Mouse (Mus musculus): ENCODE results near the gene Prickle2. TPM values are rescaled to one million over a fixed set of nuclear protein-coding genes. Genes with fewer than 3 reads are reported as not detected.

Prickle2 gene
- polyA plus RNA-seq, 1 experiment from 2014 or later, result 2.6 TPM

- Histone ChIP-seq H3K27me3 (ENCODE audit: poor library complexity, severe bottlenecking) (no peaks in the 10 kb centered on the region), H3K27ac (no peak overlapping the region), H3K36me3 (replicated peaks) (no peaks in the 10 kb centered on the region), H3K9me3 (no peaks in the 10 kb centered on the region), H3K4me3 (no peak overlapping the region), H3K4me1 (peaks cover 7% of the 10 kb centered on the region; the same call in 1 of the 2 replicates)
- 88% methylated on average over 3 of the region's 3 CpGs for WGBS
- DNase-seq (ENCODE audit: extremely low spot score, low spot score), result no peak
These were observed 91.2 kb downstream of the Prickle2 start for GRCm38 (mm10) chr6:92614771-92615170.

DNA sequence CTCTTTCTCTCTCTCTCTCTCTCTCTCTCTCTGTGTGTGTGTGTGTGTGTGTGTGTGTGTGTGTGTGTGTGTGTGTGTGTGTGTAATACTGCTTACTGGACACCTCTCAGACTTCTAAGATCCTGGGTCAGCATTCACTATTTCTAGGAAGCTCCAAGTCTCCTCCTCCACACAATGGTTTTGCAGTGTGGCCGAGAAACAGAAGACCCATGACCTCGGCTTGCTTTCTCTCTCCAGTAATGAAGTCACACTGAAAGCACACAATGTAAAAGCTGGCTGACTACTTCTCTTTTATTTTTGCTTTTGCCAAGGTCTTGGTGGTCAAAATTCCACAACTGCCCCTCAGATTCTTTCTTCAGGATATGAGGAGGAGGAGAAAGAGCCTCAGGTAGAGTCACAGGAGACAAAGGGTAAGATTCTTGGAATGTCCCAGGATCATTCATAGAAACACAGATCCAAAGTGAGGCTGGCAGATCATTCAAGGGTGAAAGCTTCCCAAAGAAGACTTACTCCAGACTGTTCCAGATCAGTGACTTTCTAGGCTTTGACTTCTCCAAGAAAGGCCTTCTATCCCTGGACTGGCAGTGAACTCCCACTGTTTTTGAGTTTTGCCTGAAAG lies 93.7 kb downstream of the Prickle2 start:
- Histone ChIP-seq H3K36me3 (replicated peaks) (no peaks in the 10 kb centered on the region), H3K4me1 (peaks cover 15% of the 10 kb centered on the region), H3K27ac (no peak overlapping the region), H3K9me3 (no peaks in the 10 kb centered on the region), H3K27me3 (ENCODE audit: poor library complexity, severe bottlenecking) (no peaks in the 10 kb centered on the region), H3K4me3 (no peak overlapping the region)
- whole genome bisulfite sequencing, result 45% methylated on average over 2 of the region's 2 CpGs
- no peak for DNase-seq (ENCODE audit: extremely low spot score, low spot score)

- Histone ChIP-seq H3K4me1 (peaks cover 15% of the 10 kb centered on the region), H3K4me3 (no peak overlapping the region), H3K9me3 (no peaks in the 10 kb centered on the region), H3K36me3 (replicated peaks) (no peaks in the 10 kb centered on the region), H3K27me3 (ENCODE audit: poor library complexity, severe bottlenecking) (no peaks in the 10 kb centered on the region), H3K27ac (no peak overlapping the region)
- no peak for DNase-seq (ENCODE audit: extremely low spot score, low spot score)
- 71% methylated on average over 9 of the region's 9 CpGs for WGBS
These were observed 96.2 kb downstream of the Prickle2 start for GRCm38 (mm10) chr6:92609682-92610235.

DNA sequence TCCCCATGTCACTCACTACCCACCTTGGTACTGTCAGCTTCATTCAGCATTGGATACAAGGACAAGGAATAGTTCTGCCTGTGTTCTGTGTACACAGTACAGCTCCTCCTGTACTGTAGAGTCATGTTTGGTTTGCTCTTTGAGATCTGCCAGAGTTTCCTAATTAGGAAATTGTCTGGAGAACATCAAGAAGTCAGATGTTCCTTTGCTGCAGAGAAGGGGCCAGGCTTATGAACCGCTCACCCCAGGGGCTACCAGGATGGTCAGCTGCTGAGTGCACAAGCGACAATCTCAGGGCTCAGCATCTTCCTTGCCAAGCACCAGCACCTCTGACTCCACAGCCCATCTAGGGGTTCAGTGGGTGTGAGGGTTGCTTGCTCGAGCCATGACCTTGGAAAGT lies 96.9 kb downstream of the Prickle2 start:
- no peak overlapping the region for H3K4me3 ChIP-seq
- H3K9me3 ChIP-seq, result no peaks in the 10 kb centered on the region
- DNase-seq (ENCODE audit: extremely low spot score, low spot score), result no peak
- peaks cover 15% of the 10 kb centered on the region for H3K4me1 ChIP-seq
- no peaks in the 10 kb centered on the region for H3K36me3 ChIP-seq (replicated peaks)
- WGBS, result 81% methylated on average over 3 of the region's 3 CpGs
- no peaks in the 10 kb centered on the region for H3K27me3 ChIP-seq (ENCODE audit: poor library complexity, severe bottlenecking)
- no peak overlapping the region for H3K27ac ChIP-seq

- WGBS, result 72% methylated on average over 2 of the region's 2 CpGs
These were observed 100.8 kb downstream of the Prickle2 start for GRCm38 (mm10) chr6:92605156-92605555.

GRCm38 (mm10) chr6:92596340-92596739 lies 109.6 kb downstream of the Prickle2 start:
- no peak for DNase-seq (ENCODE audit: extremely low spot score, low spot score)
- WGBS, result 84% methylated on average over 3 of the region's 3 CpGs
- no peak overlapping the region for H3K27ac ChIP-seq
- no peaks in the 10 kb centered on the region for H3K36me3 ChIP-seq (replicated peaks)
- no peak overlapping the region for H3K4me3 ChIP-seq
- H3K4me1 ChIP-seq, result no peaks in the 10 kb centered on the region
- H3K27me3 ChIP-seq (ENCODE audit: poor library complexity, severe bottlenecking), result no peaks in the 10 kb centered on the region
- H3K9me3 ChIP-seq, result no peaks in the 10 kb centered on the region; the same call in 1 of the 2 replicates

More at GRCm38 (mm10) chr6:92605156-92605555, 100.8 kb downstream of the Prickle2 start:
- Histone ChIP-seq H3K27ac (no peak overlapping the region), H3K27me3 (ENCODE audit: poor library complexity, severe bottlenecking) (no peaks in the 10 kb centered on the region), H3K36me3 (replicated peaks) (no peaks in the 10 kb centered on the region), H3K4me3 (no peak overlapping the region), H3K4me1 (peaks cover 8% of the 10 kb centered on the region; the same call in 1 of the 2 replicates), H3K9me3 (no peaks in the 10 kb centered on the region)
- no peak for DNase-seq (ENCODE audit: extremely low spot score, low spot score)

DNA sequence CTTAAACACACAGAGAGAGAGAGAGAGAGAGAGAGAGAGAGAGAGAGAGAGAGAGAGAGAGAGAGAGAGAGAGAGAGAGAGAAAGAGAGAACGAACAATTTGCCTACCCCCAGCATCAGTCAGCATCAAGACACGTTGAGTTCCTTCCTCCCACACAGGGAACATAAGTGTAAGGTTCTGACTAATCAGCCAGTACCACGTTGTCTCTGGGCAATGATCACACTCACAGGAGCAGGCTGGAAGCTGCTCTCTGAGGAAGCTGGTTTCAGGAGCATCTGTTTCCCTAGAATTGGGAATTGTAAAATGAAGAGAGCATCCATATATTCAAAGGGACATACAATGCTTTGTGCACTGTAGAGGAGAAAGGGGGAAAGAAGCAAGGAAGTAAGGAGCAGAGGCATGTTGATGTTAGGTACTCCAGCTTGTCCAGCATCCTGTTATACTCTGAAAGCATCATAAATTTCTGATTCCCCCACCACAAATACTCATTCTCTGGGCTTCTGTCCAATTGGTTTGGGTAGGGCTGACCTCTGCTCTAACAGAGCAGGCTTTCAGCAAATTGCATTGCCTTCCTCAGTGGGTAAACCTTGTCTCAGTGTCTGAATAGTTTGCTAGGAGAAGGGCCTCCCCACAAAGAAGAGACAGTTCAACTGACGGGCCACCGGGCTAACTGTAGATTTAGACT lies 116.4 kb downstream of the Prickle2 start:
- no peaks in the 10 kb centered on the region for H3K27me3 ChIP-seq (ENCODE audit: poor library complexity, severe bottlenecking)
- H3K27ac ChIP-seq, result no peak overlapping the region
- H3K4me1 ChIP-seq, result no peaks in the 10 kb centered on the region
- no peaks in the 10 kb centered on the region for H3K36me3 ChIP-seq (replicated peaks)
- 85% methylated on average over 5 of the region's 5 CpGs for WGBS
- no peaks in the 10 kb centered on the region; the same call in 1 of the 2 replicates for H3K9me3 ChIP-seq
- H3K4me3 ChIP-seq, result no peak overlapping the region
- DNase-seq (ENCODE audit: extremely low spot score, low spot score), result no peak

GRCm38 (mm10) chr6:92584026-92584425 lies 121.9 kb downstream of the Prickle2 start:
- H3K36me3 ChIP-seq (replicated peaks), result no peaks in the 10 kb centered on the region
- 69% methylated on average over 1 of the region's 1 CpGs for WGBS
- DNase-seq (ENCODE audit: extremely low spot score, low spot score), result no peak
- no peak overlapping the region for H3K27ac ChIP-seq
- no peaks in the 10 kb centered on the region for H3K27me3 ChIP-seq (ENCODE audit: poor library complexity, severe bottlenecking)
- no peaks in the 10 kb centered on the region for H3K4me1 ChIP-seq
- no peak overlapping the region for H3K4me3 ChIP-seq
- no peaks in the 10 kb centered on the region for H3K9me3 ChIP-seq

DNA sequence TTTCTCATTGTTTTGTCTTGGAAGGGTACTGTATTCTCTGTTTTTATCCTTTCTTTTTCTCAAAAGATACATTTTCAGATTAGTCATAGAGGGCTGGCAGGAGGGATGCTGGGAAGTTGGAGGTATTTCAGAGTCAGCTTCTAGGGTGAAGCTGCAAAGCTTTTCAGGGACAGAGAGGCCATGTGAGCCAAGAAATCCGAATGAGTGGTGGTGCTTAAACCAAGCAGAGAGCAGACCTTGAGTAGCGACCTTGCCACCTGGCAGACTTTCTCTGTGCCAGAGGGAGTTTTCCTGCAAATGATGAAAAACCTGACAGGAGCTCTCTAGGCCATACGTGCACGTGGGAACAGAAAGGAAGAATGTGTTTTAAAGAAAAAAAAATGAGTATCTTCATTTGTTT lies 130.7 kb downstream of the Prickle2 start:
- WGBS, result 85% methylated on average over 4 of the region's 4 CpGs
- Histone ChIP-seq H3K9me3 (no peaks in the 10 kb centered on the region), H3K36me3 (replicated peaks) (no peaks in the 10 kb centered on the region), H3K4me3 (no peak overlapping the region), H3K4me1 (peaks cover 4% of the 10 kb centered on the region), H3K27me3 (ENCODE audit: poor library complexity, severe bottlenecking) (no peaks in the 10 kb centered on the region), H3K27ac (no peak overlapping the region)
- DNase-seq (ENCODE audit: extremely low spot score, low spot score), result no peak

GRCm38 (mm10) chr6:92572139-92572538 lies 133.8 kb downstream of the Prickle2 start:
- WGBS, result 92% methylated on average over 3 of the region's 3 CpGs
- no peak overlapping the region for H3K27ac ChIP-seq
- H3K27me3 ChIP-seq (ENCODE audit: poor library complexity, severe bottlenecking), result no peaks in the 10 kb centered on the region
- no peaks in the 10 kb centered on the region for H3K9me3 ChIP-seq
- peaks cover 15% of the 10 kb centered on the region for H3K4me1 ChIP-seq
- no peak for DNase-seq (ENCODE audit: extremely low spot score, low spot score)
- H3K4me3 ChIP-seq, result no peak overlapping the region
- H3K36me3 ChIP-seq (replicated peaks), result no peaks in the 10 kb centered on the region

GRCm38 (mm10) chr6:92570090-92570489 lies 135.9 kb downstream of the Prickle2 start:
- no peak overlapping the region for H3K27ac ChIP-seq

GRCm38 (mm10) chr6:92569283-92569682 lies 136.7 kb downstream of the Prickle2 start:
- no peaks in the 10 kb centered on the region for H3K27me3 ChIP-seq (ENCODE audit: poor library complexity, severe bottlenecking)
- H3K9me3 ChIP-seq, result no peaks in the 10 kb centered on the region
- H3K27ac ChIP-seq, result no peak overlapping the region
- no peak for DNase-seq (ENCODE audit: extremely low spot score, low spot score)
- peaks cover 15% of the 10 kb centered on the region for H3K4me1 ChIP-seq
- H3K4me3 ChIP-seq, result no peak overlapping the region
- WGBS, result 70% methylated on average over 4 of the region's 4 CpGs
- H3K36me3 ChIP-seq (replicated peaks), result no peaks in the 10 kb centered on the region

More at GRCm38 (mm10) chr6:92570090-92570489, 135.9 kb downstream of the Prickle2 start:
- H3K36me3 ChIP-seq (replicated peaks), result no peaks in the 10 kb centered on the region
- no peak for DNase-seq (ENCODE audit: extremely low spot score, low spot score)
- WGBS, result 65% methylated on average over 7 of the region's 7 CpGs
- no peaks in the 10 kb centered on the region for H3K27me3 ChIP-seq (ENCODE audit: poor library complexity, severe bottlenecking)
- H3K4me1 ChIP-seq, result peaks cover 15% of the 10 kb centered on the region
- no peak overlapping the region for H3K4me3 ChIP-seq
- no peaks in the 10 kb centered on the region for H3K9me3 ChIP-seq

DNA sequence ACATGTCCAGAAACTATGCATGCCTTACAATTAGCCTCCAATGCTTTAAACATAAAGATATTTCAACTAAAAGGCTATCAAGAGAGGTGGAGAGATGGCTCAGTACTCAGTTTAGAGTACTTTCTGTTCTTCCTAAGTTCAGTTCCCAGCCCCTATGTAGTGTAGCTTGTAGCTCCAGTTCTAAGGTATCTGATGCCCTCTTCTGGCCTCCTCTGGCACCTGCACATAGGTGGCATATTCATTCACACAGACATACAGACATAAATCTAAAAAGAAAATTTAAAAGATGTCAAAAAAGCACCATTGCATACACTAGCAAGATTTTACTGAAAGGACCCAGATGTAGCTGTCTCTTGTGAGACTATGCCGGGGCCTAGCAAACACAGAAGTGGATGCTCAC lies 146.7 kb downstream of the Prickle2 start:
- Histone ChIP-seq H3K4me1 (peaks cover 9% of the 10 kb centered on the region), H3K27me3 (ENCODE audit: poor library complexity, severe bottlenecking) (no peaks in the 10 kb centered on the region), H3K9me3 (no peaks in the 10 kb centered on the region), H3K27ac (no peak overlapping the region), H3K36me3 (replicated peaks) (no peaks in the 10 kb centered on the region), H3K4me3 (no peak overlapping the region)
- WGBS, result 91% methylated on average over 1 of the region's 1 CpGs
- no peak for DNase-seq (ENCODE audit: extremely low spot score, low spot score)
